Mouse (Mus musculus): ENCODE measurements at regions not wholly inside any gene's neighbourhood (a gene's known extent, or its start where the extent isn't known, plus 50 kb on each side); places are given as distances from the start of the nearest gene placed in this dataset.

- H3K9ac ChIP-seq (replicated peaks; ENCODE audit: low read length), result no peak overlapping the region
- ATAC-seq (ENCODE audit: low FRiP score, low TSS enrichment), result no peak
- WGBS, result 77% methylated on average over 2 of the region's 2 CpGs
These were observed 228.8 kb upstream of the Thbs1 start for GRCm38 (mm10) chr2:117882890-117883289.

GRCm38 (mm10) chr2:117886516-117886915 is 225.2 kb upstream of the Thbs1 start:
- Histone ChIP-seq H3K36me3 (ENCODE audit: control insufficient read depth, insufficient read depth, low read length) (no peaks in the 10 kb centered on the region), H3K4me3 (replicated peaks; ENCODE audit: low read depth, low read length) (no peak overlapping the region), H3K27me3 (ENCODE audit: control insufficient read depth, insufficient read depth, low read length) (no peaks in the 10 kb centered on the region), H3K27ac (replicated peaks; ENCODE audit: low read depth, low read length) (no peak overlapping the region), H3K4me2 (ENCODE audit: low read length) (no peak overlapping the region), H3K9ac (replicated peaks; ENCODE audit: low read length) (no peak overlapping the region), H3K9me3 (ENCODE audit: control insufficient read depth, low read length) (no peaks in the 10 kb centered on the region), H3K4me1 (ENCODE audit: control insufficient read depth, insufficient read depth, low read length) (no peaks in the 10 kb centered on the region)
- 90% methylated on average over 3 of the region's 3 CpGs for WGBS
- DNase-seq, result no peak
- ATAC-seq (ENCODE audit: low FRiP score, low TSS enrichment), result no peak

More at GRCm38 (mm10) chr2:117882890-117883289, 228.8 kb upstream of the Thbs1 start:
- H3K36me3 ChIP-seq (ENCODE audit: control insufficient read depth, insufficient read depth, low read length), result no peaks in the 10 kb centered on the region
- H3K27me3 ChIP-seq (ENCODE audit: control insufficient read depth, insufficient read depth, low read length), result no peaks in the 10 kb centered on the region
- no peak overlapping the region for H3K4me3 ChIP-seq (replicated peaks; ENCODE audit: low read depth, low read length)
- no peaks in the 10 kb centered on the region for H3K9me3 ChIP-seq (ENCODE audit: control insufficient read depth, low read length)
- H3K4me2 ChIP-seq (ENCODE audit: low read length), result no peak overlapping the region
- no peak for DNase-seq
- no peak overlapping the region for H3K27ac ChIP-seq (replicated peaks; ENCODE audit: low read depth, low read length)
- no peaks in the 10 kb centered on the region for H3K4me1 ChIP-seq (ENCODE audit: control insufficient read depth, insufficient read depth, low read length)

GRCm38 (mm10) chr2:117901311-117901710 is 210.4 kb upstream of the Thbs1 start:
- H3K36me3 ChIP-seq (ENCODE audit: control insufficient read depth, insufficient read depth, low read length), result no peaks in the 10 kb centered on the region
- no peaks in the 10 kb centered on the region for H3K9me3 ChIP-seq (ENCODE audit: control insufficient read depth, low read length)
- ATAC-seq (ENCODE audit: low FRiP score, low TSS enrichment) (no peak), DNase-seq (no peak)
- no peak overlapping the region for H3K27ac ChIP-seq (replicated peaks; ENCODE audit: low read depth, low read length)
- no peak overlapping the region for H3K4me3 ChIP-seq (replicated peaks; ENCODE audit: low read depth, low read length)
- WGBS, result 91% methylated on average over 2 of the region's 2 CpGs
- H3K27me3 ChIP-seq (ENCODE audit: control insufficient read depth, insufficient read depth, low read length), result no peaks in the 10 kb centered on the region
- no peaks in the 10 kb centered on the region for H3K4me1 ChIP-seq (ENCODE audit: control insufficient read depth, insufficient read depth, low read length)
- H3K9ac ChIP-seq (replicated peaks; ENCODE audit: low read length), result no peak overlapping the region
- no peak overlapping the region for H3K4me2 ChIP-seq (ENCODE audit: low read length)

GRCm38 (mm10) chr2:117902837-117903236 is 208.8 kb upstream of the Thbs1 start:
- H3K9ac ChIP-seq (replicated peaks; ENCODE audit: low read length), result no peak overlapping the region
- DNase-seq (no peak), ATAC-seq (ENCODE audit: low FRiP score, low TSS enrichment) (no peak)
- H3K4me1 ChIP-seq (ENCODE audit: control insufficient read depth, insufficient read depth, low read length), result no peaks in the 10 kb centered on the region
- no peaks in the 10 kb centered on the region for H3K27me3 ChIP-seq (ENCODE audit: control insufficient read depth, insufficient read depth, low read length)
- H3K36me3 ChIP-seq (ENCODE audit: control insufficient read depth, insufficient read depth, low read length), result no peaks in the 10 kb centered on the region
- no peak overlapping the region for H3K27ac ChIP-seq (replicated peaks; ENCODE audit: low read depth, low read length)
- no peak overlapping the region for H3K4me2 ChIP-seq (ENCODE audit: low read length)
- H3K4me3 ChIP-seq (replicated peaks; ENCODE audit: low read depth, low read length), result no peak overlapping the region
- H3K9me3 ChIP-seq (ENCODE audit: control insufficient read depth, low read length), result no peaks in the 10 kb centered on the region
- 91% methylated on average over 5 of the region's 5 CpGs for WGBS

GRCm38 (mm10) chr2:117903705-117904104 is 208.0 kb upstream of the Thbs1 start:
- H3K27ac ChIP-seq (replicated peaks; ENCODE audit: low read depth, low read length), result no peak overlapping the region
- H3K27me3 ChIP-seq (ENCODE audit: control insufficient read depth, insufficient read depth, low read length), result no peaks in the 10 kb centered on the region
- no peak overlapping the region for H3K4me3 ChIP-seq (replicated peaks; ENCODE audit: low read depth, low read length)
- H3K36me3 ChIP-seq (ENCODE audit: control insufficient read depth, insufficient read depth, low read length), result no peaks in the 10 kb centered on the region
- H3K4me2 ChIP-seq (ENCODE audit: low read length), result no peak overlapping the region
- no peaks in the 10 kb centered on the region for H3K9me3 ChIP-seq (ENCODE audit: control insufficient read depth, low read length)
- WGBS, result 94% methylated on average over 2 of the region's 2 CpGs
- ATAC-seq (ENCODE audit: low FRiP score, low TSS enrichment) (no peak), DNase-seq (no peak)
- no peak overlapping the region for H3K9ac ChIP-seq (replicated peaks; ENCODE audit: low read length)
- H3K4me1 ChIP-seq (ENCODE audit: control insufficient read depth, insufficient read depth, low read length), result no peaks in the 10 kb centered on the region

- Histone ChIP-seq H3K36me3 (ENCODE audit: control insufficient read depth, insufficient read depth, low read length) (no peaks in the 10 kb centered on the region), H3K27me3 (ENCODE audit: control insufficient read depth, insufficient read depth, low read length) (no peaks in the 10 kb centered on the region), H3K9me3 (ENCODE audit: control insufficient read depth, low read length) (no peaks in the 10 kb centered on the region), H3K4me3 (replicated peaks; ENCODE audit: low read depth, low read length) (no peak overlapping the region), H3K4me1 (ENCODE audit: control insufficient read depth, insufficient read depth, low read length) (no peaks in the 10 kb centered on the region), H3K27ac (replicated peaks; ENCODE audit: low read depth, low read length) (no peak overlapping the region), H3K9ac (replicated peaks; ENCODE audit: low read length) (no peak overlapping the region), H3K4me2 (ENCODE audit: low read length) (no peak overlapping the region)
- 90% methylated on average over 2 of the region's 2 CpGs for WGBS
- ATAC-seq (ENCODE audit: low FRiP score, low TSS enrichment) (no peak), DNase-seq (no peak)
These were observed 205.2 kb upstream of the Thbs1 start for GRCm38 (mm10) chr2:117906509-117906908.

- no peak for DNase-seq
- no peak overlapping the region for H3K9ac ChIP-seq (replicated peaks; ENCODE audit: low read length)
These were observed 200.9 kb upstream of the Thbs1 start for GRCm38 (mm10) chr2:117910781-117911180.

GRCm38 (mm10) chr2:117912722-117913121 is 199.0 kb upstream of the Thbs1 start:
- Histone ChIP-seq H3K9me3 (ENCODE audit: control insufficient read depth, low read length) (no peaks in the 10 kb centered on the region), H3K4me1 (ENCODE audit: control insufficient read depth, insufficient read depth, low read length) (no peaks in the 10 kb centered on the region), H3K36me3 (ENCODE audit: control insufficient read depth, insufficient read depth, low read length) (no peaks in the 10 kb centered on the region), H3K9ac (replicated peaks; ENCODE audit: low read length) (no peak overlapping the region), H3K4me3 (replicated peaks; ENCODE audit: low read depth, low read length) (no peak overlapping the region), H3K4me2 (ENCODE audit: low read length) (no peak overlapping the region), H3K27ac (replicated peaks; ENCODE audit: low read depth, low read length) (no peak overlapping the region), H3K27me3 (ENCODE audit: control insufficient read depth, insufficient read depth, low read length) (no peaks in the 10 kb centered on the region)
- ATAC-seq (ENCODE audit: low FRiP score, low TSS enrichment) (no peak), DNase-seq (no peak)
- 72% methylated on average over 2 of the region's 2 CpGs for WGBS

More at GRCm38 (mm10) chr2:117910781-117911180, 200.9 kb upstream of the Thbs1 start:
- no peak overlapping the region for H3K27ac ChIP-seq (replicated peaks; ENCODE audit: low read depth, low read length)
- H3K4me2 ChIP-seq (ENCODE audit: low read length), result no peak overlapping the region
- 70% methylated on average over 1 of the region's 1 CpGs for WGBS
- H3K9me3 ChIP-seq (ENCODE audit: control insufficient read depth, low read length), result no peaks in the 10 kb centered on the region
- ATAC-seq (ENCODE audit: low FRiP score, low TSS enrichment), result no peak
- no peaks in the 10 kb centered on the region for H3K27me3 ChIP-seq (ENCODE audit: control insufficient read depth, insufficient read depth, low read length)
- H3K4me1 ChIP-seq (ENCODE audit: control insufficient read depth, insufficient read depth, low read length), result no peaks in the 10 kb centered on the region
- no peak overlapping the region for H3K4me3 ChIP-seq (replicated peaks; ENCODE audit: low read depth, low read length)
- H3K36me3 ChIP-seq (ENCODE audit: control insufficient read depth, insufficient read depth, low read length), result no peaks in the 10 kb centered on the region

GRCm38 (mm10) chr2:117913846-117914245 is 197.8 kb upstream of the Thbs1 start:
- H3K4me2 ChIP-seq (ENCODE audit: low read length), result no peak overlapping the region
- no peaks in the 10 kb centered on the region for H3K27me3 ChIP-seq (ENCODE audit: control insufficient read depth, insufficient read depth, low read length)
- no peaks in the 10 kb centered on the region for H3K4me1 ChIP-seq (ENCODE audit: control insufficient read depth, insufficient read depth, low read length)
- H3K27ac ChIP-seq (replicated peaks; ENCODE audit: low read depth, low read length), result no peak overlapping the region
- H3K4me3 ChIP-seq (replicated peaks; ENCODE audit: low read depth, low read length), result no peak overlapping the region
- DNase-seq, result no peak
- 98% methylated on average over 4 of the region's 4 CpGs for WGBS
- H3K9me3 ChIP-seq (ENCODE audit: control insufficient read depth, low read length), result no peaks in the 10 kb centered on the region
- no peak overlapping the region for H3K9ac ChIP-seq (replicated peaks; ENCODE audit: low read length)
- no peak for ATAC-seq (ENCODE audit: low FRiP score, low TSS enrichment)
- no peaks in the 10 kb centered on the region for H3K36me3 ChIP-seq (ENCODE audit: control insufficient read depth, insufficient read depth, low read length)

Data from midbrain, embryonic 14.5 days (tissue).